Mouse (Mus musculus) liver, embryonic 16.5 days (tissue): ENCODE results near the gene Trabd2b. TPM values are rescaled to one million over a fixed set of nuclear protein-coding genes. Genes with fewer than 3 reads are reported as not detected.

Source experiments
- ATAC-seq: fragments of 200-750 bp; cut with Nextera tagmentation; 2 replicates; pipeline ENCODE4 v1.8.0; 2017; ENCODE audit warnings: low read depth, mild to moderate bottlenecking, moderate number of reproducible peaks, moderate library complexity
- H3K27ac ChIP-seq: fragments of 300-500 bp; sonication (generic); 2 replicates; pipeline ENCODE4 v1.5.1; 2014; ENCODE audit warnings: mild to moderate bottlenecking, low read length
- H3K27me3 ChIP-seq: fragments of 300-500 bp; sonication (generic); 2 replicates; pipeline ENCODE4 v1.6.1; 2014; ENCODE audit warnings: low read depth, low read length, mixed read lengths; ENCODE audit not compliant: control insufficient read depth, insufficient read depth
- H3K36me3 ChIP-seq: fragments of 300-500 bp; sonication (generic); 2 replicates; pipeline ENCODE4 v1.6.1; 2014; ENCODE audit warnings: mild to moderate bottlenecking; ENCODE audit not compliant: control insufficient read depth, insufficient read depth
- H3K4me1 ChIP-seq: fragments of 300-500 bp; sonication (generic); 2 replicates; pipeline ENCODE4 v1.6.1; 2014; ENCODE audit warnings: low read depth, low read length, mixed read lengths; ENCODE audit not compliant: control insufficient read depth
- H3K4me2 ChIP-seq: fragments of 300-500 bp; sonication (generic); 2 replicates; pipeline ENCODE4 v1.6.1; 2014; ENCODE audit warnings: low read depth, low read length, mixed read lengths
- H3K4me3 ChIP-seq: fragments of 300-500 bp; sonication (generic); 2 replicates; pipeline ENCODE4 v1.5.1; 2014; ENCODE audit warnings: low read depth, mild to moderate bottlenecking, low read length
- H3K9ac ChIP-seq: fragments of 300-500 bp; sonication (generic); 2 replicates; pipeline ENCODE4 v1.6.1; 2014; ENCODE audit warnings: low read depth, low read length
- H3K9me3 ChIP-seq: fragments of 300-500 bp; sonication (generic); replicated peaks from 2 replicates; pipeline ENCODE4 v1.6.1; 2016; ENCODE audit warnings: low read length; ENCODE audit not compliant: control insufficient read depth
- WGBS: fragments of 180-500 bp; shearing (Covaris S2); extraction: QIAGEN DNeasy Blood & Tissue Kit; methylation state at CpG from one replicate; pipeline ENCODE4 v1.1.7; 2014; ENCODE audit not compliant: insufficient replicate concordance; 5-methylcytosine and 5-hydroxymethylcytosine counted together
- polyA plus RNA-seq: library from polyadenylated mRNA; unstranded; fragments of >200 nt; fragmentation: Nextera tagmentation; extraction: Ambion mirVana; gene quantifications from 2 replicates; pipeline ENCODE4 v1.2.1, GENCODE M21; 2015

Gene Trabd2b
- polyA plus RNA-seq, 1 experiment from 2014 or later: 0.12 TPM

GRCm38 (mm10) chr4:114519966-114520365 lies 113.4 kb downstream of the Trabd2b start:
- Histone ChIP-seq H3K36me3 (no peaks in the 10 kb centered on the region), H3K9ac (no peak overlapping the region), H3K27ac (no peak overlapping the region), H3K4me1 (no peaks in the 10 kb centered on the region), H3K27me3 (no peaks in the 10 kb centered on the region), H3K9me3 (no peaks in the 10 kb centered on the region), H3K4me3 (no peak overlapping the region), H3K4me2 (no peak overlapping the region)
- no peak for ATAC-seq
- WGBS: 64% methylated on average over 3 of the region's 3 CpGs

GRCm38 (mm10) chr4:114523335-114524188 lies 117.0 kb downstream of the Trabd2b start:
- H3K27ac ChIP-seq: no peak overlapping the region
- 54% methylated on average over 5 of the region's 5 CpGs for WGBS
- no peak overlapping the region for H3K4me3 ChIP-seq
- H3K4me1 ChIP-seq: no peaks in the 10 kb centered on the region
- H3K9me3 ChIP-seq: no peaks in the 10 kb centered on the region
- no peak overlapping the region for H3K9ac ChIP-seq
- ATAC-seq: no peak
- H3K36me3 ChIP-seq: no peaks in the 10 kb centered on the region
- no peaks in the 10 kb centered on the region for H3K27me3 ChIP-seq
- H3K4me2 ChIP-seq: no peak overlapping the region

GRCm38 (mm10) chr4:114531591-114531990 lies 125.1 kb downstream of the Trabd2b start:
- 54% methylated on average over 6 of the region's 6 CpGs for WGBS
- no peaks in the 10 kb centered on the region for H3K36me3 ChIP-seq
- H3K4me1 ChIP-seq: no peaks in the 10 kb centered on the region
- H3K27ac ChIP-seq: no peak overlapping the region
- no peak overlapping the region for H3K4me2 ChIP-seq
- H3K9ac ChIP-seq: no peak overlapping the region
- H3K9me3 ChIP-seq: no peaks in the 10 kb centered on the region
- ATAC-seq: no peak
- H3K27me3 ChIP-seq: no peaks in the 10 kb centered on the region
- no peak overlapping the region for H3K4me3 ChIP-seq

GRCm38 (mm10) chr4:114533894-114534754 lies 127.6 kb downstream of the Trabd2b start:
- no peak overlapping the region for H3K9ac ChIP-seq
- H3K9me3 ChIP-seq: no peaks in the 10 kb centered on the region
- H3K4me1 ChIP-seq: no peaks in the 10 kb centered on the region
- no peak overlapping the region for H3K27ac ChIP-seq
- no peaks in the 10 kb centered on the region for H3K36me3 ChIP-seq
- H3K4me2 ChIP-seq: no peak overlapping the region
- 53% methylated on average over 4 of the region's 4 CpGs for WGBS
- no peaks in the 10 kb centered on the region for H3K27me3 ChIP-seq
- no peak for ATAC-seq
- no peak overlapping the region for H3K4me3 ChIP-seq

GRCm38 (mm10) chr4:114537376-114537974 lies 131.0 kb downstream of the Trabd2b start:
- H3K4me3 ChIP-seq: no peak overlapping the region
- H3K9ac ChIP-seq: no peak overlapping the region
- no peaks in the 10 kb centered on the region for H3K9me3 ChIP-seq
- 67% methylated on average over 6 of the region's 6 CpGs for WGBS
- H3K36me3 ChIP-seq: no peaks in the 10 kb centered on the region
- H3K4me1 ChIP-seq: no peaks in the 10 kb centered on the region
- H3K27me3 ChIP-seq: no peaks in the 10 kb centered on the region
- no peak for ATAC-seq
- no peak overlapping the region for H3K4me2 ChIP-seq
- H3K27ac ChIP-seq: no peak overlapping the region

GRCm38 (mm10) chr4:114540031-114540430 lies 133.5 kb downstream of the Trabd2b start:
- no peaks in the 10 kb centered on the region for H3K9me3 ChIP-seq
- H3K36me3 ChIP-seq: no peaks in the 10 kb centered on the region
- no peak overlapping the region for H3K4me2 ChIP-seq
- H3K4me3 ChIP-seq: no peak overlapping the region
- no peaks in the 10 kb centered on the region for H3K27me3 ChIP-seq
- no peak overlapping the region for H3K27ac ChIP-seq
- WGBS: 63% methylated on average over 7 of the region's 7 CpGs
- no peaks in the 10 kb centered on the region for H3K4me1 ChIP-seq
- no peak overlapping the region for H3K9ac ChIP-seq
- ATAC-seq: no peak

- H3K4me3 ChIP-seq: no peak overlapping the region
- H3K9me3 ChIP-seq: no peaks in the 10 kb centered on the region
- no peaks in the 10 kb centered on the region for H3K36me3 ChIP-seq
- H3K4me1 ChIP-seq: no peaks in the 10 kb centered on the region
- WGBS: 38% methylated on average over 1 of the region's 1 CpGs
- no peak overlapping the region for H3K27ac ChIP-seq
- no peak for ATAC-seq
- H3K9ac ChIP-seq: no peak overlapping the region
- H3K4me2 ChIP-seq: no peak overlapping the region
- H3K27me3 ChIP-seq: no peaks in the 10 kb centered on the region
These were observed 134.7 kb downstream of the Trabd2b start for GRCm38 (mm10) chr4:114541221-114541620.

- H3K4me1 ChIP-seq: no peaks in the 10 kb centered on the region
- ATAC-seq: no peak
- no peaks in the 10 kb centered on the region for H3K27me3 ChIP-seq
- H3K4me2 ChIP-seq: no peak overlapping the region
- H3K9me3 ChIP-seq: no peaks in the 10 kb centered on the region
- no peaks in the 10 kb centered on the region for H3K36me3 ChIP-seq
- H3K4me3 ChIP-seq: no peak overlapping the region
- no peak overlapping the region for H3K9ac ChIP-seq
- H3K27ac ChIP-seq: no peak overlapping the region
- 64% methylated on average over 4 of the region's 4 CpGs for WGBS
These were observed 135.6 kb downstream of the Trabd2b start for GRCm38 (mm10) chr4:114542136-114542535.
